ENCODE assay signal across 20 mouse cellular contexts in genomic region chr2:52433365-52433764, GRCm38 (mm10). TPM values are rescaled to one million over a fixed set of nuclear protein-coding genes. Genes with fewer than 3 reads are reported as not detected.
DNase-seq lines count a peak whose midpoint lies in the region; ATAC-seq and TF ChIP-seq lines count a peak whose summit lies in the region.
"Had no signal": no experiment of that assay in that cellular context is flagged by ENCODE, and none has a peak within 500 bp of the region (broad histone marks: within the 10 kb centered on the region; RNA-seq: fewer than 3 reads in every experiment).

No protein-coding gene starts in this region.

- H3K27me3 ChIP-seq in kidney, adult 2 months (replicated peaks; ENCODE audit: control insufficient read depth, insufficient read depth, low read length): no peaks in the 10 kb centered on the region
- no peaks in the 10 kb centered on the region for H3K27me3 ChIP-seq in embryonic facial prominence, embryonic 14.5 days (replicated peaks; ENCODE audit: control insufficient read depth, insufficient read depth, low read length)
- H3K27me3 ChIP-seq: heart, embryonic 15.5 days; liver, embryonic 12.5 days; midbrain, embryonic 12.5 days; neural tube, embryonic 13.5 days had no signal

- H3K4me2 ChIP-seq in embryonic facial prominence, embryonic 14.5 days (ENCODE audit: low read depth, low read length): no peak overlapping the region
- H3K4me2 ChIP-seq: heart, embryonic 15.5 days; liver, embryonic 12.5 days; midbrain, embryonic 12.5 days; neural tube, embryonic 13.5 days had no signal

- intact Hi-C loops in heart, postnatal 14 days (cut with DNase I): no loop called here

- no peak overlapping the region for H3K27ac ChIP-seq in kidney, adult 2 months (ENCODE audit: insufficient read depth, low read depth, low read length)
- H3K27ac ChIP-seq in embryonic facial prominence, embryonic 14.5 days (replicated peaks; ENCODE audit: low read depth, low read length): no peak overlapping the region
- H3K27ac ChIP-seq: heart, embryonic 15.5 days; liver, embryonic 12.5 days; midbrain, embryonic 12.5 days; neural tube, embryonic 13.5 days had no signal

- H3K9me3 ChIP-seq in embryonic facial prominence, embryonic 14.5 days (ENCODE audit: control insufficient read depth, low read length): no peaks in the 10 kb centered on the region
- H3K9me3 ChIP-seq: heart, embryonic 15.5 days; liver, embryonic 12.5 days; midbrain, embryonic 12.5 days; neural tube, embryonic 13.5 days had no signal

- H3K4me1 ChIP-seq in kidney, adult 2 months (ENCODE audit: control insufficient read depth, insufficient read depth, low read length): no peaks in the 10 kb centered on the region; the same call in 1 of the 2 replicates
- H3K4me1 ChIP-seq in embryonic facial prominence, embryonic 14.5 days (ENCODE audit: control insufficient read depth, insufficient read depth, low read length): peaks cover 4% of the 10 kb centered on the region
- H3K4me1 ChIP-seq: liver, embryonic 12.5 days; midbrain, embryonic 12.5 days had no signal

- H3K9ac ChIP-seq in embryonic facial prominence, embryonic 14.5 days (ENCODE audit: low read depth, low read length): no peak overlapping the region
- H3K9ac ChIP-seq: heart, embryonic 15.5 days; liver, embryonic 12.5 days; midbrain, embryonic 12.5 days; neural tube, embryonic 13.5 days had no signal

- no peak for ATAC-seq in embryonic facial prominence, embryonic 14.5 days (ENCODE audit: low read depth)
- ATAC-seq: forebrain, embryonic 14.5 days; hindbrain, embryonic 16.5 days; liver, embryonic 12.5 days had no signal

- WGBS in kidney, adult 2 months: 71% methylated on average over 7 of the region's 7 CpGs
- WGBS in embryonic facial prominence, embryonic 14.5 days: 30% methylated on average over 7 of the region's 7 CpGs

- no peak for TF ChIP-seq CTCF in kidney, adult 2 months (conservative IDR thresholded peaks at IDR 0.05; ENCODE audit: insufficient read depth, insufficient read length, low read depth, low read length)

- no peak for TF ChIP-seq POLR2A in kidney, adult 2 months (IDR thresholded peaks at IDR 0.05; ENCODE audit: low read depth, low read length)

- H3K4me3 ChIP-seq in kidney, adult 2 months (ENCODE audit: insufficient read depth, low read depth, low read length): no peak overlapping the region
- H3K4me3 ChIP-seq in embryonic facial prominence, embryonic 14.5 days (ENCODE audit: low read depth, low read length): no peak overlapping the region
- H3K4me3 ChIP-seq: erythroblast, embryonic 14.5 days; heart, embryonic 15.5 days; liver, embryonic 12.5 days; midbrain, embryonic 12.5 days; neural tube, embryonic 13.5 days had no signal

- peak; percentile 8 for DNase-seq in kidney, adult 2 months
- DNase-seq in kidney, adult 18-20 months: no peak
- peak; percentile 35 for DNase-seq in embryonic facial prominence, embryonic 14.5 days (ENCODE audit: low spot score)
- DNase-seq in gastrocnemius, adult 18-20 months (ENCODE audit: low spot score): peak; percentile 52
- DNase-seq in heart, postnatal 14 days: peak; percentile 34 to 36
- no peak for DNase-seq in cerebellum, adult 9-10 months
- no peak for DNase-seq in frontal cortex, postnatal 14 days (ENCODE audit: low spot score in 2 of 2)
- DNase-seq: adrenal gland, postnatal 36 days; cerebellum, adult 8-10 months; kidney, adult 11 months; kidney, postnatal 36 days; right cerebral cortex, postnatal 4 days; thymus, postnatal 36 days had no signal

- no peaks in the 10 kb centered on the region for H3K36me3 ChIP-seq in kidney, adult 2 months (ENCODE audit: control insufficient read depth, insufficient read depth, low read length)
- no peaks in the 10 kb centered on the region for H3K36me3 ChIP-seq in embryonic facial prominence, embryonic 14.5 days (ENCODE audit: control insufficient read depth, insufficient read depth, low read length)
- H3K36me3 ChIP-seq: heart, embryonic 15.5 days; liver, embryonic 12.5 days; midbrain, embryonic 12.5 days had no signal

RNA-seq across cellular contexts. Expression of gene Arl5a, which starts 8.7 kb away (rescaled TPM):
- polyA plus RNA-seq in kidney, adult 2 months (2012; rRNA removed): 12.4 and 14.7 TPM in 2 replicates
- 66.8 and 71.4 TPM in 2 replicates for polyA plus RNA-seq in embryonic facial prominence, embryonic 14.5 days (2014; fragmentation: Nextera tagmentation; extraction: Ambion mirVana)
- total RNA-seq in gastrocnemius, adult 18-20 months (2021): 10 to 100 TPM; 31.5 to 32.0 TPM
- 10 to 100 TPM; 33.6 to 36.4 TPM for total RNA-seq in heart, postnatal 14 days (2021)

RNA-seq across cellular contexts. Expression of gene Neb, which starts 55.1 kb away (rescaled TPM):
- 0.12 and 5.9 TPM in 2 replicates for polyA plus RNA-seq in kidney, adult 2 months (2012; rRNA removed)
- 212 and 249 TPM in 2 replicates for polyA plus RNA-seq in embryonic facial prominence, embryonic 14.5 days (2014; fragmentation: Nextera tagmentation; extraction: Ambion mirVana)
- 1,000 to 10,000 TPM; 5,308 to 5,533 TPM for total RNA-seq in gastrocnemius, adult 18-20 months (2021)
- total RNA-seq in heart, postnatal 14 days (2021): 1 to 10 TPM; 2.5 to 2.8 TPM
- polyA plus RNA-seq: erythroblast, embryonic 14.5 days had no signal

Comparison
In these comparisons a context has a peak if more than half of its experiments do, and no peak if none do; other contexts are left out.
1. DNase-seq: peak in kidney, adult 2 months (single experiment), embryonic facial prominence, embryonic 14.5 days (single experiment), gastrocnemius, adult 18-20 months (single experiment) and heart, postnatal 14 days (2 of 2); none in kidney, adult 18-20 months (single experiment), cerebellum, adult 9-10 months (single experiment) and frontal cortex, postnatal 14 days (0 of 2).
2. RNA of gene Neb, which starts 55.1 kb away (total RNA-seq): 5,308 to 5,533 TPM in gastrocnemius, adult 18-20 months; 2.5 to 2.8 TPM in heart, postnatal 14 days; every median in the first group is over 1,000 times any median in the second.